Mouse (Mus musculus): ENCODE measurements at regions not wholly inside any gene's neighbourhood (a gene's known extent, or its start where the extent isn't known, plus 50 kb on each side); places are given as distances from the start of the nearest gene placed in this dataset.

DNA sequence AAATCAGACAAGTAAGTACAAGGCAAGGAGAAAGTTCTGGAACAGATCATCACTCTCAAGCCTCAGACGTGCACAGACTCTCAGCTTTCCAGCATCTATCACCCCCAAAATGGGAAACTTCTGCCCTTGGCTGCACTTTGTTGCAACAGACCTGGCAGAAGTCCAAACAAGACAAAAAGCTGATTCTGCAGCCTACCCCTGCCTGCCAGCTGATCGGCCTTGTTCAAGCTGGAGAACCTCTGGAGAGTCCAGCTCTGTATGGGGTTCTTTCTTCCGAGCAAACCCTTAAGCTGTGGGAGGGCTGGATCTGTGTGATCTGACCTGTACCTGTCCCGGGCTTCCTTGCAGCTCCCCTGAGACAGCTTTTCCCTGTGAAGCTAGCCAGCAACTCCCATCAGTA lies 299.7 kb upstream of the Klf3 start:
- H3K9ac ChIP-seq = no peak overlapping the region
- H3K36me3 ChIP-seq = no peaks in the 10 kb centered on the region
- H3K4me1 ChIP-seq = peaks cover 48% of the 10 kb centered on the region
- H3K4me2 ChIP-seq = no peak overlapping the region
- no peaks in the 10 kb centered on the region for H3K9me3 ChIP-seq (replicated peaks)
- peak overlapping the region; percentile 64 for H3K27ac ChIP-seq
- H3K4me3 ChIP-seq (replicated peaks) = no peak overlapping the region
- WGBS = 25% methylated on average over 4 of the region's 4 CpGs
- no peaks in the 10 kb centered on the region for H3K27me3 ChIP-seq
- no peak for ATAC-seq (replicated peaks; ENCODE audit: low FRiP score)

- H3K9ac ChIP-seq = no peak overlapping the region
Measured at GRCm38 (mm10) chr5:64504507-64504906, 298.7 kb upstream of the Klf3 start.

GRCm38 (mm10) chr5:64505227-64505834 lies 297.9 kb upstream of the Klf3 start:
- H3K27me3 ChIP-seq = no peaks in the 10 kb centered on the region
- peak overlapping the region; percentile 38; the same call in 1 of the 2 replicates for H3K9ac ChIP-seq
- peak overlapping the region; percentile 65 for H3K4me2 ChIP-seq
- H3K4me3 ChIP-seq (replicated peaks) = peak overlapping the region; percentile 36
- peak overlapping the region; percentile 91 for H3K27ac ChIP-seq
- no peaks in the 10 kb centered on the region for H3K9me3 ChIP-seq (replicated peaks)
- peaks cover 49% of the 10 kb centered on the region for H3K4me1 ChIP-seq
- peak; percentile 90 for ATAC-seq (replicated peaks; ENCODE audit: low FRiP score)
- no peaks in the 10 kb centered on the region for H3K36me3 ChIP-seq
- 1% methylated on average over 17 of the region's 17 CpGs for WGBS

More at GRCm38 (mm10) chr5:64504507-64504906, 298.7 kb upstream of the Klf3 start:
- no peaks in the 10 kb centered on the region for H3K9me3 ChIP-seq (replicated peaks)
- peaks cover 51% of the 10 kb centered on the region for H3K4me1 ChIP-seq
- peak overlapping the region; percentile 91 for H3K27ac ChIP-seq
- H3K4me3 ChIP-seq (replicated peaks) = no peak overlapping the region
- H3K36me3 ChIP-seq = no peaks in the 10 kb centered on the region
- H3K27me3 ChIP-seq = no peaks in the 10 kb centered on the region
- H3K4me2 ChIP-seq = 0 out of 2 replicates have a peak overlapping the region, but pooled peaks have one; percentile 65
- ATAC-seq (replicated peaks; ENCODE audit: low FRiP score) = no peak
- 67% methylated on average over 6 of the region's 6 CpGs for WGBS

- peak overlapping the region; percentile 91 for H3K27ac ChIP-seq
- peaks cover 43% of the 10 kb centered on the region for H3K4me1 ChIP-seq
- H3K9me3 ChIP-seq (replicated peaks) = no peaks in the 10 kb centered on the region
- H3K9ac ChIP-seq = 0 out of 2 replicates have a peak overlapping the region, but pooled peaks have one; percentile 23
- WGBS = 2% methylated on average over 15 of the region's 15 CpGs
- no peaks in the 10 kb centered on the region for H3K27me3 ChIP-seq
- H3K4me3 ChIP-seq (replicated peaks) = peak overlapping the region; percentile 36
- ATAC-seq (replicated peaks; ENCODE audit: low FRiP score) = peak; percentile 64
- H3K4me2 ChIP-seq = peak overlapping the region; percentile 65
- H3K36me3 ChIP-seq = no peaks in the 10 kb centered on the region
Measured at GRCm38 (mm10) chr5:64505835-64506600, 297.2 kb upstream of the Klf3 start.

GRCm38 (mm10) chr5:64508565-64508964 lies 294.6 kb upstream of the Klf3 start:
- Histone ChIP-seq H3K4me1 (peaks cover 36% of the 10 kb centered on the region), H3K27ac (0 out of 2 replicates have a peak overlapping the region, but pooled peaks have one; percentile 13), H3K4me2 (no peak overlapping the region), H3K27me3 (no peaks in the 10 kb centered on the region), H3K9ac (no peak overlapping the region), H3K36me3 (no peaks in the 10 kb centered on the region), H3K4me3 (replicated peaks) (no peak overlapping the region), H3K9me3 (replicated peaks) (no peaks in the 10 kb centered on the region)
- ATAC-seq (replicated peaks; ENCODE audit: low FRiP score) = no peak
- 71% methylated on average over 2 of the region's 2 CpGs for WGBS

- WGBS = 84% methylated on average over 19 of the region's 20 CpGs
- Histone ChIP-seq H3K4me3 (replicated peaks) (no peak overlapping the region), H3K4me2 (no peak overlapping the region), H3K27me3 (no peaks in the 10 kb centered on the region), H3K9me3 (replicated peaks) (no peaks in the 10 kb centered on the region), H3K4me1 (peaks cover 5% of the 10 kb centered on the region; the same call in 1 of the 2 replicates), H3K27ac (no peak overlapping the region), H3K9ac (no peak overlapping the region), H3K36me3 (no peaks in the 10 kb centered on the region)
- no peak for ATAC-seq (replicated peaks; ENCODE audit: low FRiP score)
Measured at GRCm38 (mm10) chr5:64513155-64513945, 289.8 kb upstream of the Klf3 start.

- no peak overlapping the region for H3K27ac ChIP-seq
- 83% methylated on average over 13 of the region's 13 CpGs for WGBS
- 0 out of 2 replicates have a peak, but pooled peaks cover 4% of the 10 kb centered on the region for H3K4me1 ChIP-seq
- no peaks in the 10 kb centered on the region for H3K36me3 ChIP-seq
- no peak overlapping the region for H3K9ac ChIP-seq
- ATAC-seq (replicated peaks; ENCODE audit: low FRiP score) = no peak
- H3K9me3 ChIP-seq (replicated peaks) = no peaks in the 10 kb centered on the region
- no peak overlapping the region for H3K4me2 ChIP-seq
- no peak overlapping the region for H3K4me3 ChIP-seq (replicated peaks)
- no peaks in the 10 kb centered on the region for H3K27me3 ChIP-seq
Measured at GRCm38 (mm10) chr5:64516115-64516665, 287.0 kb upstream of the Klf3 start.

- Histone ChIP-seq H3K9me3 (replicated peaks) (no peaks in the 10 kb centered on the region), H3K36me3 (no peaks in the 10 kb centered on the region), H3K4me1 (0 out of 2 replicates have a peak, but pooled peaks cover 9% of the 10 kb centered on the region), H3K4me3 (replicated peaks) (no peak overlapping the region), H3K27ac (no peak overlapping the region), H3K4me2 (no peak overlapping the region), H3K27me3 (no peaks in the 10 kb centered on the region), H3K9ac (no peak overlapping the region)
- ATAC-seq (replicated peaks; ENCODE audit: low FRiP score) = no peak
- WGBS = 85% methylated on average over 4 of the region's 4 CpGs
Measured at GRCm38 (mm10) chr5:64517241-64517640, 285.9 kb upstream of the Klf3 start.

DNA sequence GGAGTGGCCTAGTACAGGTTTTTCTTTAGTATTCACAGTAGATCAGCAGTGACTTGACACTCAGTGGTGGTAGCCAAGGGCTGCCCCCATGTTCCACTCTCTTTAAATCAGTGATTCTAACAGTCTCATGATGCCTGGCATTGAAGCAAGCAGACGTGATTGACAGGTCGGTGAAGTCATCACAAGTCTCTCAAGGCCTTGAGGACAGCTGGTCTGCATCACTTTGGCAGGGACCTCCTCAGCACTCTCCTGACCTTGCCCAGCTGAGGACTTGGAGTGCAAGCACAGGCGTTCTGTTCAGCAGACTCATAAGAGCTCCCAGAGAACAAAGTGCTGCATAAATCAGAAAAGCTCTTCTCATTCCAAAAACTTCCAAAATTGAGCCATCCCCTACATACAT lies 285.4 kb upstream of the Klf3 start:
- H3K36me3 ChIP-seq = no peaks in the 10 kb centered on the region
- H3K4me2 ChIP-seq = no peak overlapping the region
- ATAC-seq (replicated peaks; ENCODE audit: low FRiP score) = peak; percentile 31; the same call in 1 of the 2 replicates

DNA sequence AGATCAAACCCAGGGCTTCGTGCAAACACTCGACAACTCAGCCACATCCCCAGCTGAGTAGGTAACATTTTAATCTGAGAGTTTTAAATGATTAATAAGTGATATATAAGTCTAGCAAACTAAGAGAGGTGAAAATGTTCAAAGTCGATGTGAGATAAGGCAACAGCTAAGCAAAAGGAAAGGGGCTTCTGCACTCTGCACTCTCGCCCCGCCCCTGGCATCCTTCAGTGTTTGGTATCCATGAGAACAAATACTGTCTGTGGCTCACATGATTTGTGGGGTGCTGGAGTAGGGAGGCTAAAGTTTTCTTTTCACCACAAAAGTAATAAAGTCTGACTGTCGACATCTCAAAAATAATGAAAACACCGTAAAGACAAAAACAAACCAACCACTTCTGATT lies 284.2 kb upstream of the Klf3 start:
- no peaks in the 10 kb centered on the region for H3K36me3 ChIP-seq
- 0 out of 2 replicates have a peak, but pooled peaks cover 14% of the 10 kb centered on the region for H3K4me1 ChIP-seq
- no peak overlapping the region for H3K27ac ChIP-seq
- no peak overlapping the region for H3K4me3 ChIP-seq (replicated peaks)
- no peaks in the 10 kb centered on the region for H3K27me3 ChIP-seq
- H3K4me2 ChIP-seq = no peak overlapping the region
- ATAC-seq (replicated peaks; ENCODE audit: low FRiP score) = no peak
- H3K9ac ChIP-seq = no peak overlapping the region
- WGBS = 58% methylated on average over 7 of the region's 7 CpGs
- no peaks in the 10 kb centered on the region for H3K9me3 ChIP-seq (replicated peaks)

More for the DNA sequence above, 285.4 kb upstream of the Klf3 start:
- 45% methylated on average over 3 of the region's 3 CpGs for WGBS
- H3K27me3 ChIP-seq = no peaks in the 10 kb centered on the region
- H3K4me1 ChIP-seq = 0 out of 2 replicates have a peak, but pooled peaks cover 14% of the 10 kb centered on the region
- H3K9ac ChIP-seq = no peak overlapping the region
- H3K9me3 ChIP-seq (replicated peaks) = no peaks in the 10 kb centered on the region
- no peak overlapping the region for H3K27ac ChIP-seq
- H3K4me3 ChIP-seq (replicated peaks) = no peak overlapping the region

DNA sequence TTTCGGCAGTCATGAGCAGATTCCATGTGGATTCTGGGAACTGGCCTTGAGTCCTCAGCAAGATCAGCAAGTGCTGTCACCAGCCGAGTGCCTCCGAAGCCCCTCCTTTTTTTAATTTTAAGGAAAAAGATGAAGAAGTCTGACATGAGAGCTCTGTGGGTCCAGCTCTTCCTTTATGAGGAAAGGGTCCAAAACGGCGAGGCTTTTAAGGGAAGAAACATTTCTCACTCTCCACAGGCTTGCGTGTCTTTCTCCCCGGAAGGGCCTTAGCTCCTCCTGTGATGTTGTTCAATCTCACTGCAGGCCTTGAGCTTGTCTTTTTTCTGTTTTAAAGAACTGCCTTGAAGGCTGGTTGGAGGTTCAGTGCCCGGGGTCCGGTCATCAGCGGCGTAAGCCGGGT lies 283.5 kb upstream of the Klf3 start:
- Histone ChIP-seq H3K27ac (no peak overlapping the region), H3K36me3 (no peaks in the 10 kb centered on the region), H3K9ac (no peak overlapping the region), H3K4me2 (no peak overlapping the region), H3K4me1 (0 out of 2 replicates have a peak, but pooled peaks cover 14% of the 10 kb centered on the region), H3K27me3 (no peaks in the 10 kb centered on the region), H3K9me3 (replicated peaks) (no peaks in the 10 kb centered on the region), H3K4me3 (replicated peaks) (no peak overlapping the region)
- 85% methylated on average over 12 of the region's 12 CpGs for WGBS
- ATAC-seq (replicated peaks; ENCODE audit: low FRiP score) = no peak
